In genomic region chr13:10636859-10637258, GRCm38 (mm10) we compare ENCODE assay signal across 9 mouse cellular contexts.
DNase-seq lines count a peak whose midpoint lies in the region; ATAC-seq and TF ChIP-seq lines count a peak whose summit lies in the region.
"Had no signal": no experiment of that assay in that cellular context is flagged by ENCODE, and none has a peak within 500 bp of the region (broad histone marks: within the 10 kb centered on the region; RNA-seq: fewer than 3 reads in every experiment).

No protein-coding gene starts in this region.

- TF ChIP-seq POLR2A in brain, embryonic 14.5 days (IDR thresholded peaks at IDR 0.05; ENCODE audit: borderline replicate concordance, extremely low read depth, insufficient read depth, insufficient read length, poor library complexity, severe bottlenecking), result no peak

- no peak for TF ChIP-seq CTCF in brain, embryonic 14.5 days (IDR thresholded peaks at IDR 0.05; ENCODE audit: borderline replicate concordance, extremely low read depth, insufficient read depth, insufficient read length)

- no peak overlapping the region for H3K9ac ChIP-seq in heart, embryonic 12.5 days
- H3K9ac ChIP-seq in forebrain, embryonic 16.5 days (replicated peaks; ENCODE audit: low read depth, low read length), result no peak overlapping the region
- H3K9ac ChIP-seq: embryonic facial prominence, embryonic 13.5 days had no signal

- ATAC-seq in heart, embryonic 12.5 days (ENCODE audit: insufficient number of reproducible peaks, low FRiP score), result no peak
- no peak for ATAC-seq in forebrain, embryonic 16.5 days

- intact Hi-C loops in left cerebral cortex, postnatal 25 days (cut with DNase I), result no loop called here

- no peaks in the 10 kb centered on the region for H3K27me3 ChIP-seq in heart, embryonic 12.5 days (replicated peaks)
- no peaks in the 10 kb centered on the region for H3K27me3 ChIP-seq in forebrain, embryonic 16.5 days (replicated peaks; ENCODE audit: control insufficient read depth, insufficient read depth, low read length)
- H3K27me3 ChIP-seq: embryonic facial prominence, embryonic 13.5 days had no signal

- H3K4me1 ChIP-seq in heart, embryonic 12.5 days (replicated peaks), result no peaks in the 10 kb centered on the region
- H3K4me1 ChIP-seq in forebrain, embryonic 16.5 days (replicated peaks; ENCODE audit: control insufficient read depth, insufficient read depth, low read length), result no peaks in the 10 kb centered on the region
- H3K4me1 ChIP-seq: embryonic facial prominence, embryonic 13.5 days had no signal

- no peak overlapping the region for H3K4me2 ChIP-seq in heart, embryonic 12.5 days
- H3K4me2 ChIP-seq in forebrain, embryonic 16.5 days (ENCODE audit: low read length), result no peak overlapping the region
- H3K4me2 ChIP-seq: embryonic facial prominence, embryonic 13.5 days had no signal

- peak; percentile 9 for DNase-seq in heart, adult 8-10 months (ENCODE audit: low spot score)
- DNase-seq in 3134 (ENCODE audit: extremely low read depth, insufficient read length, low spot score), result peak; percentile 1
- DNase-seq in brain, embryonic 14.5 days (ENCODE audit: low read depth), result peak; percentile 56
- peak; percentile 32 to 79 for DNase-seq in left cerebral cortex, postnatal 25 days (ENCODE audit: low spot score in 2 of 2)
- DNase-seq in cerebellum, postnatal 14 days, result no peak
- no peak for DNase-seq in thymus, postnatal 4 days

- no peak overlapping the region for H3K27ac ChIP-seq in heart, embryonic 12.5 days (ENCODE audit: poor library complexity, severe bottlenecking)
- H3K27ac ChIP-seq in forebrain, embryonic 16.5 days (ENCODE audit: low read length), result no peak overlapping the region
- H3K27ac ChIP-seq: embryonic facial prominence, embryonic 13.5 days had no signal

- no peaks in the 10 kb centered on the region for H3K36me3 ChIP-seq in heart, embryonic 12.5 days
- no peaks in the 10 kb centered on the region for H3K36me3 ChIP-seq in forebrain, embryonic 16.5 days (ENCODE audit: control insufficient read depth, insufficient read depth)
- H3K36me3 ChIP-seq: embryonic facial prominence, embryonic 13.5 days had no signal

- WGBS in heart, embryonic 12.5 days, result 54% methylated on average over 4 of the region's 4 CpGs
- 88% methylated on average over 4 of the region's 4 CpGs for WGBS in forebrain, embryonic 16.5 days

- no peak overlapping the region for H3K4me3 ChIP-seq in heart, embryonic 12.5 days
- H3K4me3 ChIP-seq in forebrain, embryonic 16.5 days (replicated peaks; ENCODE audit: low read length), result no peak overlapping the region
- H3K4me3 ChIP-seq: embryonic facial prominence, embryonic 13.5 days had no signal

- H3K9me3 ChIP-seq in heart, embryonic 12.5 days (replicated peaks), result no peaks in the 10 kb centered on the region
- no peaks in the 10 kb centered on the region for H3K9me3 ChIP-seq in forebrain, embryonic 16.5 days (ENCODE audit: control insufficient read depth, low read length)
- H3K9me3 ChIP-seq: embryonic facial prominence, embryonic 13.5 days had no signal

Comparison
In these comparisons a context has a peak if more than half of its experiments do, and no peak if none do; other contexts are left out.
1. DNase-seq: peak in heart, adult 8-10 months (single experiment), 3134 (single experiment), brain, embryonic 14.5 days (single experiment) and left cerebral cortex, postnatal 25 days (2 of 2); none in cerebellum, postnatal 14 days (0 of 2) and thymus, postnatal 4 days (single experiment).